Mouse (Mus musculus): ENCODE data around the gene Apeh.

Apeh gene

GRCm38 (mm10) chr9:108073141-108073930, 21.1 kb downstream of the Apeh start:
- no peak for DNase-seq

GRCm38 (mm10) chr9:108072481-108072924, 21.9 kb downstream of the Apeh start:
- no peak for DNase-seq

- DNase-seq: no peak
Observed at GRCm38 (mm10) chr9:108071801-108072200, 22.6 kb downstream of the Apeh start.

- DNase-seq: no peak
Observed at GRCm38 (mm10) chr9:108069529-108069928, 24.9 kb downstream of the Apeh start.

- no peak for DNase-seq
Observed at GRCm38 (mm10) chr9:108069007-108069406, 25.4 kb downstream of the Apeh start.

GRCm38 (mm10) chr9:108067900-108068299, 26.5 kb downstream of the Apeh start:
- DNase-seq: peak; percentile 79

- DNase-seq: no peak
Observed at GRCm38 (mm10) chr9:108067199-108067598, 27.2 kb downstream of the Apeh start.

- peak; percentile 69 for DNase-seq
Observed at GRCm38 (mm10) chr9:108065491-108066011, 28.9 kb downstream of the Apeh start.

GRCm38 (mm10) chr9:108063361-108063760, 31.0 kb downstream of the Apeh start:
- DNase-seq: peak; percentile 2

- DNase-seq: no peak
Observed at GRCm38 (mm10) chr9:108062142-108062541, 32.3 kb downstream of the Apeh start.

GRCm38 (mm10) chr9:108058291-108058690, 36.1 kb downstream of the Apeh start:
- peak; percentile 4 for DNase-seq

GRCm38 (mm10) chr9:108057262-108057562, 37.2 kb downstream of the Apeh start:
- no peak for DNase-seq

- no peak for DNase-seq
Observed at GRCm38 (mm10) chr9:108056361-108057261, 37.8 kb downstream of the Apeh start.

- no peak for DNase-seq
Observed at GRCm38 (mm10) chr9:108055661-108056237, 38.7 kb downstream of the Apeh start.

- no peak for DNase-seq
Observed at GRCm38 (mm10) chr9:108055061-108055460, 39.3 kb downstream of the Apeh start.

- DNase-seq: no peak
Observed at GRCm38 (mm10) chr9:108054331-108055040, 39.9 kb downstream of the Apeh start.

- DNase-seq: no peak
Observed at GRCm38 (mm10) chr9:108053665-108054225, 40.7 kb downstream of the Apeh start.

GRCm38 (mm10) chr9:108052885-108053664, 41.3 kb downstream of the Apeh start, which contains the start of gene Amigo3:
Amigo3 (plus strand) TSS chr9:108053159.
- peak; percentile 96 for DNase-seq

- no peak for DNase-seq
Observed at GRCm38 (mm10) chr9:108052411-108052810, 42.0 kb downstream of the Apeh start.

- no peak for DNase-seq
Observed at GRCm38 (mm10) chr9:108051931-108052220, 42.5 kb downstream of the Apeh start.

- DNase-seq: no peak
Observed at GRCm38 (mm10) chr9:108051184-108051930, 43.0 kb downstream of the Apeh start.
